Mouse (Mus musculus) layer of hippocampus, postnatal 36 days (tissue): ENCODE data around the gene Myo3b. TPM values are rescaled to one million over a fixed set of nuclear protein-coding genes. Genes with fewer than 3 reads are reported as not detected.

ENCODE experiments used
- DNase-seq, 2 experiments: peaks; one replicate each; pipeline ENCODE4 v3.0.0; 2022
- total RNA-seq, 2 experiments: library from RNA; stranded (reverse); gene quantifications; 2 replicates each; pipeline ENCODE4 v1.2.3; 2021

The Myo3b gene
- total RNA-seq, 2 experiments from 2014 or later: 0.95 to 0.96 TPM

DNA sequence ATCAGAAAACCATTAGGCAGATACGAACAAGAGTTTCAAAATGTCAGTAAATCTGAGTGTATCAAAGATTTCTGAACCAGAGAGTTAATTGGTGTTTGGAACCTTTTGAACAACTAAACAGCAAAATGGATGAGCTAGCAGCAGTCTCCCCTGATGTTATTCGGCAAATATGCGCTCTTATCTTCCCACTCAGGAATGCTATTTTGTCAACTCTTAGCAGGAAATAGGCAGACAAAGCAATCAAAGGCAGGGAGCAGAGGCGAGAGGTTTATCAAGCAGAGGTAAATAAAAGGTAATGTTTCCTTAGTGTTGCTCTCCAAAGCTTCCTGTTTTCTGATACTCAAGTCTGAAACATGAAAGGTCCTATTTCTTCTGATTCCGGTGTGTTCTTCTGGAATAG lies 252.1 kb downstream of the Myo3b start:
- DNase-seq: no peak

DNA sequence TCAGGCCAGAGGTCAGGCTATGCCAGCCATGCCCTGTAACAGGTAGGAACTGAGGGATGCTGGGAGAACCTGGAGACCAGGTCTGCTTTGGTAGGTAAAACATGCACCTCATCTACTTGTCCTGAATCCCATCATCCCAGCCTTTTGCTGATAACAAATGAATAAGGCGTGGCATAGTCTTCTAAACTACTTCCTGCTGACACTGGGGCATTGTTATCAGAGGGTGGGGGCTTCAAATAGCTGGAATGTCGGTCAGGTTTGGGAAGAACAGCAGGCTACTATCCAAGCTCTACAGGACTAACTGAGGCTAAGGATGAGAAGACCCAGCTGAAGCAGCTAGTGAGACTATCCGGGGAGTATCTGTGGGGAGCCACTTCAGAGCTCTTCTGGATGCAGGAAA lies 253.8 kb downstream of the Myo3b start:
- DNase-seq: no peak

DNA sequence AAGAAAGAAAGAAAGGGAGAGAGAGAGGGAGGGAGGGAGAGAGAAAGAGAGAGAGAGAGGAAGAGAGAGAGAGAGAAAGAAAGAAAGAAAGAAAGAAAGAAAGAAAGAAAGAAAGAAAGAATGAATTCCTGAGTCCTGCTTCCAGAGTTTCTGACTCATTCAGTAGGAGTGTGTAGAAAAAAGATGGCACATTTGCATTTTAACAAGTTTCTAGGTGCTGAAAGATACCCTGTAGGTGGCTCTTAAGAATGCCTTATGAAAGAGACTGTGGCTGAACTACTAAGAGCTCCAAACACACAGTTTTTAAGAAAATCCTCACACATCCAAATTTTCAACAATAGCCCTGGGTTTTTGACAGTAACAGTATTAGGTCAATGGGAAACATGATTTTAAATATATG lies 264.0 kb downstream of the Myo3b start:
- DNase-seq: no peak

DNA sequence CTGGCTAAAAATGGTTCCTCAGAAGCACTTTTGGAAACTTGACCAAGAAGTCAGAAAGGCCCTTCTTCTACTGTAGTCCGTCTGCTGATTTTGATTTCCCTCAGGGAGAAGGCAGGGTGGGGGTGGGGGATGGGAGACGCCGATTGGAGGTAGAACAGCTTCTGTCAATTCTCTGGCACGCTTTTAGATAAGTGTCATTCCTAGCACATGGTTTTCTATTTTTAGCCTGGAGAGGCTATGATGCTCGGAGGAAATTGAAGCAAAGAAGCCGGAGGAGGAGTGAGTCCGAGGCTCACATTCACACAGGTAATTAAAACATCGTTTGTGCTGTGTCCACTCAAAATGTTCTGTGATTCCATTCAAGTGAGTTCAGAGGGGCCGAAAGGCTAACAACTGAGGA lies 276.2 kb downstream of the Myo3b start:
- DNase-seq: no peak

DNA sequence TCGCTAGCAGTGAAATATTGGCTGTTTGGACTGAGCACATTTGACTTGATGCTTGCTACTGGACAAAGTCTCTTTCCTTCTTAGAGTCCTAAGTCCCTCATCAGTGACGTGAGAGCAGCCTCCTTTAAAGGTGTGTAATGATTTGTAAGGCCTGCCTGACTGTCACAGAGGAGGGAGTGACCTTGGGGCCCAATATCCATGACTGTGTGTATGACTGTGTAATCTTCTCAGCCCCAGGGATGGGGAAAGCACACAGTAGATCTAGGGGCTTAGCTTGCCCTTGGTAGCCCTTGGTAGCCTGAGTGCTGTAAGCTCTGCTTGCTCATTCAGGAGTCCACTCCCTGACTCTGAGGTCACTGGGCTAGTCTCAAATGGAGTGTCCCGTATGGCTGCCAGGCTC lies 276.8 kb downstream of the Myo3b start:
- DNase-seq: no peak

DNA sequence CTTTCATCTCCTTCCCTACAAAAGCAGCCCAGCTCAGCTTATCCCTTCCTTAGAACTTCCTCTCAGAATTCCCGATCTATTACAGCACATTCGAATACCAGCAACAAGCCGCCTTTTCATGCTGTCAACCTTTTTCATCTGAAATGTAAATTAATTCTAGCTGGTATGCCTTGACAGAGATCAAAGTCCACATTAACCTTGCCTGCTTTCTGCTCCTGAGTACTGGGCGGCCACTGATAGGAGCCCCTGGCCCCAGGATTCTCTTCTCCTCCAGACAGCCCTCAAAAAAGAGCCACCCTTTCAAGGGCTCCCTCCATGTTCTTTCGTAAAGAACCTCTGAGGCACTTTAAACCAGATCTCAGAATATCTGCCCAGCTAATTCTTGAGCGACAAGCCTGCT lies 278.9 kb downstream of the Myo3b start:
- DNase-seq: no peak

DNA sequence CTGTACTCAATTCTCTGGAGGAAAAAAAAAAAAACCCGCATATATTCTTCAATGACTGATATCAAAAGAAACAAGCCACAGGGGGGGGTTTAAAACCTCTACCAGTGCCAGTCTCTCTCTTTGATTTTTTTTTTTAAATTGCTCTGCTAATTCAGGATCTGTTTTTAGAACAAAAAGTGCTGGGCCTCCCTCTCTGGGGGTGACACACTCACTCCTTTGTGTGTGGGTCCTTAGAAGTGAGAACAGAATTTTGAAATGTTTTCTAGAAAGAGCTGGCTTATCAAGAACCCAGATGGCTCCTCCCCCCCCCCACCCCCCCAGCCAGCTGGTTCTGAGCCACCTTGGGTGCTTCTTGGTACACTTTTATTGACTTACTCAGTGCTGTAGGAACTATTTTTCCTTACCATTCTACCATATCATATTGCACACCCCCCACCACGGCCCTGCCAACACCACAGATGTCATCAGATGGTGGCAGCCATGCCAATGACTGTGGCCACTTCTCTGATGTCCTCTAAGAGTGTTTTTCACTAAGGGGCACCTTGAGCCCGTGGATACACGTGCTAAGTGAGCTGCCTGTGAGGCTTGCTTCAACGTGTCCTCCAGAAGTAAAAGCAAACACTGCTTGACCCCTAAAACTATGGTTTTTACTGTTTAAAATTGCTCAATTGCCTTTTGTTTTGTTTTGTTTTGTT lies 280.1 kb downstream of the Myo3b start:
- no peak for DNase-seq

DNA sequence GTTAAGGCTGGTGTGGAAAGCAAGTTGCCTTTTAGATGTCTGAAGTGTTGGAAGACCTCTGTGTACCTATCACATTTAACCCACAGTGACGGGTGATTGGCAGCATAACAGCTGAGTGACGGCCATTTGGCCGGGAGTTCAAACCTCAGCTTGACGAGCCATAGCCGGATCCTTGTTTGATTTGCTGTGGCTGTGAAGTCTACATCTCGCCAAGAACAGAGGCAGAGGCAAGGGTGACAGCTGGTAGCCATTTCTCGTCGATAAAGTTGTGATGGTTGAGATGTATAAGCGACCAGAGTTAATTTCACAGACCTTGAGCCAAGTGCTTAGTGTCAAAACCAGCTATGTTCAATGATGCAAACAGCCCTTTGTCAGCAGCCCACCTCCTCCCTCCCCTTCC lies 283.8 kb downstream of the Myo3b start:
- DNase-seq: no peak

DNA sequence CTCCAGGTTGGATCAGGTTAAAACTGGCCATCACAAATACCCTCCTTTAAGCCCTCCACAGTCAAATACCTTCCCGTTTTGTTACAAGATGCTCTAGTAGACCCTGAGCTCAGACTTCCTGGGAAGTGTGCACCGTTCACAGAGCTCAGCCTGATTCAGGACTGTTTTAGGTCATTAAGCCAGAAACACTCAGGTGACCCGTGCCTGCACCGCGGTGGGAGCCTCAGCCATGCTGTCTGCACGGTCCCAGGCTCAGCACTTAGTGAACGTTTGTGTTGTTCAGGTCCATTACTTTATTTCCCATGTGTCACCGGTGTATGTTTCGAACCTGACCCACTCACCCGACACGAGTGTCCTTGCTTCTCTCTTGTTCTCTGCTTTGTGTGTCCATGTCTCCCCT lies 288.7 kb downstream of the Myo3b start:
- DNase-seq: no peak

DNA sequence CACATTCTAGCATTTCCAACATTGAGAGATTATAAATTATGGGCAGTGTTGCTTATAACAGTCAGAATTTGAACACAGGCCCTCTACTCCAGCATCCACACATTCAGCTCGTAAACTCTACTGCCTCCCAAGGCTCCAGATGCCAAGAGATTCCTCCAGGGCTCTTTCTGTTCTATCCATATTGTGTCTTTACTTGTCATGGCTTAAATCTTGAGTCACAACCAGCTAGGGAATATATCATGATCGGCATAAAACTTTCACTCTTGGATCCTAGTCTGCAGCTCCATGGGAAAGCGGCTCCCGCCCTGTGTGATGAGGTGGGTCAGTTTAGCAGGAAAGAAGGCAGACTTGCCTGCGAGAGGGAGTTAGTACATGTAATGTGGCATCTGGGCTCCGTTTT lies 294.0 kb downstream of the Myo3b start:
- no peak for DNase-seq

DNA sequence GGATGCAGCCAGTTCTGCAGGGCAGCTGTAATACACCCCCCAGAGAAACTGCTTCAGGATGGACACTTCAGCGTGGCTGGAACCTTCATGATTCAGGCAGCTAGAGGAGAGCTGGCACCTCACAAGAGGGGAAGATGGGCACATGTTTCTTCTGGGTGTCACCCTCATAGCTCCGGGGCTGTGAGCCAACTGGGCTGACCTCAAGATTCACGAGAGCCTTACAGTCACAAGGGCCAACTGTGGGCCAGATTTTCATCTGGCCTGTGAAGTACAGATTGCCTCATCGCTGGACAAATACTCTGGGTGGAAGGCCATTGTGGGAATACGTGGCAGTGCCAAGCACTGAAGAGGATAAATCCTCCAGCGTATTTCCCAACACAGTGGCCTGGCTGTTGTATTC lies 294.6 kb downstream of the Myo3b start:
- DNase-seq: no peak

DNA sequence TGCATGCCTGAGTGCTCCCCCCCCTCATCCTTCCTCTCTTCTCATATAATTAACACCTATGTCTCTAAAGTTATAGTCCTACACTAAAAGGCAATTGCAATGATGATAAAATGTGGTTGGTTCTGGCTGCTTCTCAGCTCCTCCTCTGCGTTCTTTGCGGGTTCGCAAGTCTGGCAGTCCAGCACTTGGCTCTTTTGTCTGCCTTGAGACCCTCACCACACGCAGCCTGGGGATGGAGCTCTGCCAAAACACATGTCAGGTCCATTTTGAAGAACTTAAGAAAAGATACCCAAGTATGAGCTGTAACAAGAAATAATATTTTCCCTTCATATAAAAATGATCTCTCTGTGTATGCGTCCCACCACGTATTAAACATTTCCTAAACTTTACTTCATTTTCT lies 297.6 kb downstream of the Myo3b start:
- no peak for DNase-seq

DNA sequence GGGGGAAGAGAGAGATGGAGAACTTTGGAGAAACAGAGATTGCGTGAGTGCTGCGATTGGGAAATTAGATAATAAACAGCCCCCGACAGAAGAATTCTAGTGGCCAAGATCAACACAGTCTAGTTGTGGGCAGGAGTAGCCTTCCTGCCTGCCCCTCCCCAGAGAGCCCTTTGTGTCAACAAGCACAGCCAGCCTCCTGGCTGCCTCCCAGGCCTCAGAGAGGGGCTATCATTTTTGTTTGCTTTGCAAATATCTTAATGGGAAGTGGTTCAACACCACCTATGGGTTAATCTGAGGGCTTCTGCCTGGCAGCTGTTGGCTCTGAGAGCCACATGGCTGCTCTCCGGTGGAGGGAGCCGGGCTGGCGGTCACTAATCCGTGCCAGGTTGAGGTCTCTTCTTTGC lies 298.3 kb downstream of the Myo3b start:
- no peak for DNase-seq

DNA sequence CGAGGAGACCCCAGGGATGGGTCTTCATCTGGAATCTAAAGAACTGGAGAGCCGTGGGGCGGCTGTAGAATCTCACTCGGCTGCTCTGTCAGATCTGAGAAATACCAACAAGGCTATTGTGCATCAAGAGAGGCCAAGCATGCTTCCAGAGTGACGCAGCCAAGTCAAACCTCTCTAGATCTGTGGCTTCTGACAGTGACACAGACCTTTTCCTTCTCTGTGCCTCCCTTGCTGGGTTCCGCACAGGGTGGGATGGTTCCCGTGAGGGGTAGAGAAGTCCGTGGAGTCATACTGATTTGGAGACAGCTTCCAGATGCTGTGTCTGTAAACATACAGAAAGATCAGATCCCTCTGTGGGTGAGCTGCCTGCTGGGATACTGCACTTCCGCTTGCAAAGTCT lies 298.9 kb downstream of the Myo3b start:
- DNase-seq: no peak

DNA sequence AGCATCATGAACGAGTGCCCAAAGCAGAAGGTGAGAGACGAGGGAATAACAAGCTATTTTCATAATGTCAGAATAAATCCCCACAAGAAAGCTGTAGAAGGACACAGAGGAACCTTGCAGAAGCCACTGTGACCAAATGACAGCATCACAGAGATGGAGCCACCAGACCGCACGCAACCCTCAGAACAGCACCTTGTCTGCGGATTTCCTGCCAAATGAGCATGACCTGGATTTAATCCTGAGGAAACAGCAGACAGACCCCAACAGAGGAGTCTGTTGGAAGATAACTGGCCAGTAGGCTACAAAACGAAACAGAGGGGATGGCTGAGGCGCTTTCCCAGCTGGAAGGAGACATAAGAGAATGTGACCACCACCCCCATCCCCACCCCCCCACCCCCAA lies 300.1 kb downstream of the Myo3b start:
- DNase-seq: no peak

DNA sequence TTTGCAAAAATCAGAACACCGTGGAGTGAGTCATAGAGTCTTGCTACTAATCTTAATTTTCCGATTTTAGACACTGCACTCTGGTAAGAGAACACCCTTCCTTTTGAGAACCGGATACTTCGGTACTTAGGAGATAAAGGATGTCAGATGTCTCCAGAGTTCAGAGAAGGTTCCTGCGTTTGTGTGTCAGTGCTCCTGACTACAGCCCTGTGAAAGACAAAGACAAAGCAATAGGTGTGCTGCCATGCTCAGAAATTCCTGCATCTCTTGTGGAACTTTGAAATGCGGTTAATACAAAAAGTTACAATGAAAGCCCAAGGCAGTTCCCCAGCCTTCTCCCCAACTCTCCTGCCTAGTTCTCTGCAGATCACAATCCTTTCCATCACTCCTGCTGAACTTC lies 300.6 kb downstream of the Myo3b start:
- DNase-seq: no peak

DNA sequence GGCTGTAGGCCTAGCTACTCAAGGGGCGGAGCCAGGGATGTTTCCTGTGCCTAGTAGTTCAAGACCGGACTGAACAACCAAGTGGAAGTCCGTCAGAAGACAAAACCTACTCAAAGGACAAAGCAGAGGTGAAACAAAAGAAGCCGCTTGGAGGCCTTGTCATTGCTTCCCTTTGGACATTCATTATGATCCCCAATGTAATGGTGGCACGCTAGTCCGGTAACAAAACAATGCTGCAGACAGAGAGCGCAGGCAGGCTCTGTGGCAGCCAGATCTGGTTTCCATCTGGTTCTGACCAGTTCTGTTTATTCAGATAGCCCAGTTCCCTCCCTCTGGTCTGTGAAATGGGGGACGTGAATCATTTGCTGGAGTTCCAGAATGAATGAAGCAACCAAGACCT lies 301.3 kb downstream of the Myo3b start:
- no peak for DNase-seq

DNA sequence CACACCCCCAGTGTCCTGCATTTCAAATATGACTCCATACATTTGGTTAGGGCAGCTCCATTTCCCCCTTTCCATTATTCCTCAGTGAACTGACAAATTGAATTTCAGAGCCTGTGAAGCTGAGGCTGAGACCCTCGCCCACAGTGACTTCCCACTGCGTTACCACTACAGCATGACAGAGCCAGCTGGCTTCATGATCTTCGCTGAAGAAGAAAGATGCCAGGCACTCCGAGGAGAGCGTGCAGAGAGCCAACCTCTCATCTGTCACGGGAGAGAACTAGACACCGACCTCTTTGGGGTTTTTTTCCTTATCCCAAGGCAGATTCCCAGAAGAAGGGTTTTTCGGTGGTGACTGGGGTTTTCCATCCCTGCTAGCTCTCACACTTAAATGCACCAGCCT lies 306.2 kb downstream of the Myo3b start:
- DNase-seq: no peak

DNA sequence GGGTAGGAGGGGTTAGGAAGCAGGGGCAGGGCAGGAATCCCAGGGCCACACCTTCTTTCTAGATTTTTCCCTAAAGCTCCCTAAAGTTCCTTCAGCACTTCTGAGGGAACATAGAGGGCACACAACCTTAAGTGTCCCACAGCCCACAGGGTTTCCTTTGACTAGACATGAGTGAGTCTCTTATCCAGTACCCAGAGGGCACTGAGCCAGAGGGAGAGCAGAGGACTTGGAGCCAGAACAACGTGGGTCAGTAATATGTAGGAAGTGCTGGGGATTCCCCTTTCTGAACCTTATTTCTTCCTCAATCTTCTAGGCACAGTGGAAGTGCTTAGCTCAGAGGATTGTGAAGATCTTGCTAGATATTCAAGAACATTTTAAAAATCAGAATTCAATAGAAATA lies 308.6 kb downstream of the Myo3b start:
- no peak for DNase-seq

DNA sequence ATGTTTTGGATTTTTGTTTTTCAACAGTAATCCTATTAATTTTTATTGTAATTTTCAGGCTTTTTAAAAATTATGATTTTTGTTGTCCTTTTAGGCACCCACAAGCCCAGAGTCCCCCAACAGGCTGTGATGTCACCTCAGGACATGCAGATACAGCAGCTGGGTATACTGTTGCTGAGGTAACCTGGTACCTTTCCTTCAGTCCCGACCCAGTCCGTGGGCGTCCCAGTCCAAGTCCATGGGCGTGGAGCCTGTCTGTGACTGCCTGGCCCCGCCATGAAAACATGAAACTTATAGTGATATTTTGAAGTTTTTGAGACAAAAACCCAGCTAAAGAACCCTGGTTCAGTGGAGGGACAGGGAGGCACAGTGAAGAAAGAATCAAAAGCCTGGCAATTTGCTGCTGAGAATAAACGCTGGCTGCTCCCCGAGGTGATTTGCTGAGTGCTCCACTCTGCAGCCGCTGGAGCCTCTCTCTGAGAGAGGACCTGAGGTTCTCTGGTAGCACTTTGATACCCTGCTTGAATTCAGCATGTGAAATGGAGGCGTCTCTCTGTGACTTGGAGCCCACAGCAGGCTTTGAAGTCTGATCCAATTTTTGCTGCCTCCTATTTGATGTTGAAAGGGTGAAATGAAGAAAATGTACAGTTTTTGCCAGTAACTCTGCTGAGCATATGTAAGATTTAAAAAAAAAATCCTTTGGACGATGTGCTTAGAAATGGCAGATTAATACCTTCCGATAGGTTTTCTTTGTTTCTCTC lies 310.0 kb downstream of the Myo3b start:
- no peak for DNase-seq

DNA sequence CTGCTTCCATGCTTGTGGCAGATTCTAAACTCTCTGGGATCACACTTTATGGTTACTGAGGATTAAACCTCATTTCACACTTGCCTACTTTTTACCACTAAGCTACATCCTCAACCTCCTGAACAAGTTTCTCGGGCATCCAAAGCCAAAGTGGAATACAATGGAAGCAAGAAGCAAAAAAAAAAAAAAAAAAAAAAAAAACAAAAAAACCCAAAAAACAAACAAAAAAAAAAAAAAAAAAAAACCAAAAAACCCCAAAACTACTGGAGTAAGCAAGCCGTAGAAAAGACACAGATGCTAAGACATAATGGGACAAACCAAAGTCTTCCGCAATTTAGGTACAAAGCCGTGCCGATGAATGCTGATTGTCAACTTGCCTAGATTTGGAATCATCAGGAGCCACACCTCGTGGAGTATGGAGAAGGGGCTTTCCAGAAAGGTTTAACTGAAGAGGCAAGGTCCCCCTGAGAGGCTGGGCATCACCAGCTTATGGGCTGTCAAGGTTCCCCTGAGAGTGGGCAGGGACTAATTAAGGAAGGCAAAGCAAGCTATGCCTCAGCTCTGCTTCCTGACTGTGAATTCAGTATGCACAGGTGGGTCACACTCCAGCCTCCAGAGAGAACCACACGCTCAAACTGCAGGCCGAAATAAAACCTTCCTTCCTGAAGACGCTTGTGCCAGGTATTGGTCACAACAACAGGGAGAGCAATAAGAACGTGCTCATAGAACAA lies 313.7 kb downstream of the Myo3b start:
- no peak for DNase-seq

DNA sequence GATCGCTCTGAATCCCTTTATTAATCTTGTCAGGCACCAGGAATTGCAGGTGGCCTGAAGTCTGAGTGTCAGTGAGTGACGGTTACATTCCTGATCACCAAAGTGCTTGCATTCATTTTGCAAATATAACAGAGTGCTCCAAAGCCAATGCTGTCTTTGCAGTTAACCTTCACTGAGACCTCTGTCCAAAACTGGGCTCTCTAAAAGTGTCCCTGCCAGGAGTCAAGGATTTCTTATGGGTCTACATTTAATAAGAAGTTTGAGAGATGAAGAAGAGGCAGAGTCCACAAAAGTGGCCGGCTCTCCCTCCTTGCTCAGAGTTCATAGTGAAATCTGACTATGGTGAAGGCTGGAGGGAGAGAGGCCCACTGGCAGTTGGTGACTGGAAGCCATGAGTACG lies 315.1 kb downstream of the Myo3b start:
- DNase-seq: no peak

DNA sequence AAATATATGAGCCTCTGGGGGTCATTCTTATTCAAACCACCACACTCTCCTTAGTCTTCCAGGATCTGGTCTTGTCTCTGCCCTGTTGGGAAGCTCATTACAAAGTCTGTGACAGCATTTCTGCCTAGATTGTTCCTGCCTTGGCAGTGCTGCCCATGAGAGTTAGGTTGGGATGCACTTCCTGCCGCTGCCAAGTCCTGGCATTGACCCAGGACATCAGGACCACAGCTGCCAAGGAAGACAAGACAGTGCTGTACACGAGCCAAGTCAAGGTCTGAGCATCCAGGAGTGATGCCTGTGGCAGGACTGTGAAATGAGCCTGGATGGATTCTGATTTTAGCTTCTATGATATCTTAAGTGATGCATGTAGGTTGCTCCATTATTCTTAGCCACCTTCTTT lies 316.1 kb downstream of the Myo3b start:
- DNase-seq: no peak

DNA sequence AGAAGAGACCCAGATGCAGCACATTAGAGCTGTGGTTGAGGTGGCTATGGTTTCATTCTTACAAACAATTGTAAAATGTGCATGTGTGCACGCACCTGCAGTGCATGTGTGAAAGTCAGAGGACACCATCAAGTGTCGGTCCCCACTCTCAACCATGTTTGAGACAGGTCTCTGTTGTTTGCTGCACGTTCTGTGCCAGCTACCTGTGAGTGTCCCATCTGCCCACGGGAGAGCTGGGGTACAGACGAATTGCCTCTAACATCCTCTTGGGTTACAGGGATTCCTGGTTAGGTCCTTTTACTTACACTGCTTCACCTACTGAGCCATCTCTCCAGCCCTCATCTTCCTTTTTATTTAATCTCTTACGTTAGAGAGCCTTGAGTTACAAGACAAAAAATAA lies 330.5 kb downstream of the Myo3b start:
- DNase-seq: no peak
